Mouse (Mus musculus): Measurements from ENCODE around the gene Hdgfl2. TPM values are rescaled to one million over a fixed set of nuclear protein-coding genes. Genes with fewer than 3 reads are reported as not detected.

The Hdgfl2 gene
- polyA plus RNA-seq, 1 experiment from 2014 or later: 119 TPM

DNA sequence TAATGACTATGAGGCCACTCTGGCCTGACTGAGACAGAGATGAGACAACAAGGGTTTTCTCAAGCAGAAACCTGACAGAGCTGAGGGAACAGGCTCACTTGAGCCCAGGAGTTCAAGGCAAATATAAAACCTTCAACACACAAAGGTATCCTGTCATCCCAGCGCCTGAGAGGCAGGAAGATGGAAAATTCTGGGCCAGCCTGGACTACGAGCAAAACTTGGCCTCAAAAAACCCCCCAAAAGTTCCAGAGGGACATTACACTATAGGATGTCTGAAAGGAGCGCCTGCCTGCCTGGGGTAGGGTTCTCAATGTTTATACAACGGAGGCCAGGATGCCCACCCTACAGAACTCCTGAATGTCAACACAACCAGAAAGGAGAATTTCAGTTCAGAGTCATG, 44.2 kb upstream of the Hdgfl2 start:
- Histone ChIP-seq H3K27ac (ENCODE audit: low read depth, low read length) (no peak overlapping the region; the same call in 1 of the 2 replicates), H3K9me3 (ENCODE audit: control insufficient read depth, low read length) (no peaks in the 10 kb centered on the region), H3K9ac (ENCODE audit: low read depth, low read length) (peak overlapping the region; percentile 98), H3K36me3 (ENCODE audit: control insufficient read depth, insufficient read depth, low read length) (peaks cover 9% of the 10 kb centered on the region), H3K27me3 (replicated peaks; ENCODE audit: control insufficient read depth, insufficient read depth, low read length) (no peaks in the 10 kb centered on the region), H3K4me2 (peak overlapping the region; percentile 87), H3K4me3 (ENCODE audit: low read depth, low read length) (peak overlapping the region; percentile 77), H3K4me1 (replicated peaks; ENCODE audit: control insufficient read depth, insufficient read depth, low read length) (peaks cover 47% of the 10 kb centered on the region)
- DNase-seq (ENCODE audit: low spot score) (no peak), ATAC-seq (replicated peaks; ENCODE audit: low FRiP score) (no peak)
- 70% methylated on average over 4 of the region's 4 CpGs for WGBS

DNA sequence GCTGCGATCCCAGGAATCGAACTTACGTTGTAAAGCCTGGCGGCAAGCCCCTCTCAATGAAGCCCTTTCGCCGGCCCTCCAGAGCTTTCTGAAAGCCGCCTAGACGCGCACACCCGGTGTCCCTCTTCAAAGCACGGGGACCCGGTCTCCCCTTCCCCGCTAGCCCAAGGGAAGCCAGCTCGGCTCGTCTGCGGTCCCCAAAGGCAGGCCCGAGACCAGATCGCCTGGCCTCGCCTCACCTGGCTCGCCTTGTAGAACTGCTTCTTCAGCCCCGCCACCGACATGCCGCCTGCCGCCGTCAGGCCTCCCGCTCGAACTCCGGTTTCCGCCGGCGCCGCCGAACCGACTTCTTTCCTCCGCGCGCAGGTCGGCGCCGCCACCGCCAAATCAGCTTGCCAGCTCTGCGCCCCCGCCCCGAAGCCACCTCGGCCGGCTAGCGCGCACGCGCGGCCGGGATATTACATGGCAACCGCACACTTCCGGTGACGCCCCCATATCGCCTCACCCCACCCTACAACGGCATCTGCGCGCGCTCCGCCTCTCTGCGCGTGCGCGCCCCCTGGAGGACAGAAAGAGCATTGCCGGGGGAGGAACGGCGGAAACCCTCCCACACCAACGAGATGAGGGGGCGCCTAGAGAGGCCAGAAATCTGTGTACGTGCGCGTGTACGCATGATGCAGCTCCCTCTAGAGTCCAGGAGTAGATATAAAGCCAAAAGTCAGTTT, 43.1 kb upstream of the Hdgfl2 start, which contains the start of gene Sh3gl1:
Gene Sh3gl1, minus strand, starts transcription at position 460 of the 725 bp plus-strand sequence.
- Histone ChIP-seq H3K9ac (ENCODE audit: low read depth, low read length) (peak within 1 kb of the TSS; percentile 98), H3K4me3 (ENCODE audit: low read depth, low read length) (peak within 1 kb of the TSS; percentile 77), H3K27ac (ENCODE audit: low read depth, low read length) (peak within 1 kb of the TSS; percentile 91), H3K4me1 (replicated peaks; ENCODE audit: control insufficient read depth, insufficient read depth, low read length) (peaks cover 37% of the 10 kb centered on the region), H3K27me3 (replicated peaks; ENCODE audit: control insufficient read depth, insufficient read depth, low read length) (no peaks in the 10 kb centered on the region), H3K9me3 (ENCODE audit: control insufficient read depth, low read length) (no peaks in the 10 kb centered on the region), H3K36me3 (ENCODE audit: control insufficient read depth, insufficient read depth, low read length) (peaks cover 5% of the 10 kb centered on the region), H3K4me2 (peak within 1 kb of the TSS; percentile 87)
- ATAC-seq (replicated peaks; ENCODE audit: low FRiP score) (peak; percentile 86), DNase-seq (ENCODE audit: low spot score) (peak; percentile 99)
- under 1% methylated on average over 73 of the region's 74 CpGs for WGBS

DNA sequence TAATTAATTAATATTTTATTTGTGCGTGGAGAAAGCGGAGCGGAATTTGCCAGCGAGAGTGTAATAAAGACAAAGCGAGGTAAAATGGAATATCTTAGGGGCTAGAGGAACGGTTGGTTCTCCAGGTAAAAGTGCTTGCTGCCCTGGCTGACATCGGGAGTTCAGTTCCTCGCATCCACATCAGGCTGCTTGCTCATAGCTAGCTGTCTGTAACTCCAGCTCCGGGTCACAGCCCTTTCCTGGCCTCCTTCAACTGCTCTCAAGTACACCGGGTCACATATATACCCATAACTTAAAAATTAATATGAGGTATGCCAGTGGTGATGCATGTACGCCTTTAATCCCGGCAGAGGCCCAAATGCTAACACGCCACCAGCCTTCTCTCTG, 42.5 kb upstream of the Hdgfl2 start:
- DNase-seq (ENCODE audit: low spot score): no peak
- no peaks in the 10 kb centered on the region for H3K27me3 ChIP-seq (replicated peaks; ENCODE audit: control insufficient read depth, insufficient read depth, low read length)
- peak overlapping the region; percentile 77 for H3K4me3 ChIP-seq (ENCODE audit: low read depth, low read length)
- peak overlapping the region; percentile 56 for H3K9ac ChIP-seq (ENCODE audit: low read depth, low read length)
- WGBS: 35% methylated on average over 13 of the region's 13 CpGs
- H3K27ac ChIP-seq (ENCODE audit: low read depth, low read length): no peak overlapping the region
- no peak for ATAC-seq (replicated peaks; ENCODE audit: low FRiP score)
- H3K4me1 ChIP-seq (replicated peaks; ENCODE audit: control insufficient read depth, insufficient read depth, low read length): peaks cover 39% of the 10 kb centered on the region
- peak overlapping the region; percentile 63 for H3K4me2 ChIP-seq
- no peaks in the 10 kb centered on the region for H3K9me3 ChIP-seq (ENCODE audit: control insufficient read depth, low read length)
- H3K36me3 ChIP-seq (ENCODE audit: control insufficient read depth, insufficient read depth, low read length): peaks cover 5% of the 10 kb centered on the region

DNA sequence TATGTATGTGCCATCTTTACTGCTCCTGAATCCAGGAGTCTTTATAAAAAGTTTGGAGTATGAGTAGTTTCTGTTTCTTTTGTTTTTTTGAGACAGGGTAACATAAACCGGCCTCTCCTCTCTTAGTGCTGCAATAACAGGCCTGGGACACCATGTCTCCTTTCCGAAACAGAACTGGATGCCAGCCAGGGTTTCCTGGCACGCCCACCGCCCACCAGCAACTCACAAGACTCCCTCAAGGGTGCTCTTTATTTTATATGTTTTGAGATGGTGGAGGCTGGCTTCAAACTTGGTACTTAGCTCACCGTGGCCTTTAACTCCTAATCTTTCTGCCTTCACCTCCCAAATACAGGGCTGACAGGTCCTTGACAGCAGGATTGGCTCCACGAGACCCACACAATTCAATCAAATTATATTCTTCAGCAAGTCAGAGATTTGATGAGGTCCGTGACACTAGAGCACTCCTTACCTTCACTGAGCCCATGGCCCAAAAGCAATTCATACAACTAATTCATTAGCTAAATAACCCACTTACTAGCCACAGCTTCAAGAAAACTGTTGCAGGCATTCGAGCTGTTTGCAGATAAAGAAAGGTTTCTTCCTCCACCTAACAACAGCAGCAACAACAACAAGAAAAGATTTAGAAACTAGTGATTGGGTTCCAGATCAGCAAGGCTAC, 40.7 kb upstream of the Hdgfl2 start:
- no peaks in the 10 kb centered on the region for H3K9me3 ChIP-seq (ENCODE audit: control insufficient read depth, low read length)
- H3K4me1 ChIP-seq (replicated peaks; ENCODE audit: control insufficient read depth, insufficient read depth, low read length): peaks cover 30% of the 10 kb centered on the region
- H3K27me3 ChIP-seq (replicated peaks; ENCODE audit: control insufficient read depth, insufficient read depth, low read length): no peaks in the 10 kb centered on the region
- peaks cover 3% of the 10 kb centered on the region for H3K36me3 ChIP-seq (ENCODE audit: control insufficient read depth, insufficient read depth, low read length)
- ATAC-seq (replicated peaks; ENCODE audit: low FRiP score) (no peak), DNase-seq (ENCODE audit: low spot score) (no peak)
- H3K4me3 ChIP-seq (ENCODE audit: low read depth, low read length): no peak overlapping the region
- no peak overlapping the region for H3K9ac ChIP-seq (ENCODE audit: low read depth, low read length)
- WGBS: 88% methylated on average over 8 of the region's 8 CpGs
- H3K27ac ChIP-seq (ENCODE audit: low read depth, low read length): no peak overlapping the region
- no peak overlapping the region for H3K4me2 ChIP-seq

DNA sequence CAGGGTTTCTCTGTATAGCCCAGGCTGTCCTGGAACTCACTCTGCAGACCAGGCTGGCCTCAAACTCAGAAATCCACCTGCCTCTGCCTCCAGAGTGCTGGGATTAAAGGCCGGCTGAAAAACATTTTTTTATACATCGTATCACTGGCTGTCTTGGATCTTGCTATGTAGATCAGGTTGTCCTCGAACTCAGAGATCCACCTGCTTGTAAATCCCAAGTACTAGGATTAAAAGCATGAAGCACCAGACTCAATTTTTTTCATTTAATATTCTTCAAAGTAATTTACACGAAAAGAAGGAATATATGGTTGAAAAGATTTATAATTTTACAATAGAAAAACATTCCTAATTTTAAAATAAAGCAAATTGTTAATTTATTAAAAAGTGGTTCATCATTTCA, 40.1 kb upstream of the Hdgfl2 start:
- ATAC-seq (replicated peaks; ENCODE audit: low FRiP score) (no peak), DNase-seq (ENCODE audit: low spot score) (no peak)
- 71% methylated on average over 4 of the region's 4 CpGs for WGBS
- Histone ChIP-seq H3K4me3 (ENCODE audit: low read depth, low read length) (peak overlapping the region; percentile 72), H3K9me3 (ENCODE audit: control insufficient read depth, low read length) (no peaks in the 10 kb centered on the region), H3K36me3 (ENCODE audit: control insufficient read depth, insufficient read depth, low read length) (peaks cover 6% of the 10 kb centered on the region), H3K4me2 (peak overlapping the region; percentile 63), H3K27me3 (replicated peaks; ENCODE audit: control insufficient read depth, insufficient read depth, low read length) (no peaks in the 10 kb centered on the region), H3K27ac (ENCODE audit: low read depth, low read length) (peak overlapping the region; percentile 70; the same call in 1 of the 2 replicates), H3K4me1 (replicated peaks; ENCODE audit: control insufficient read depth, insufficient read depth, low read length) (peaks cover 25% of the 10 kb centered on the region), H3K9ac (ENCODE audit: low read depth, low read length) (no peak overlapping the region)

DNA sequence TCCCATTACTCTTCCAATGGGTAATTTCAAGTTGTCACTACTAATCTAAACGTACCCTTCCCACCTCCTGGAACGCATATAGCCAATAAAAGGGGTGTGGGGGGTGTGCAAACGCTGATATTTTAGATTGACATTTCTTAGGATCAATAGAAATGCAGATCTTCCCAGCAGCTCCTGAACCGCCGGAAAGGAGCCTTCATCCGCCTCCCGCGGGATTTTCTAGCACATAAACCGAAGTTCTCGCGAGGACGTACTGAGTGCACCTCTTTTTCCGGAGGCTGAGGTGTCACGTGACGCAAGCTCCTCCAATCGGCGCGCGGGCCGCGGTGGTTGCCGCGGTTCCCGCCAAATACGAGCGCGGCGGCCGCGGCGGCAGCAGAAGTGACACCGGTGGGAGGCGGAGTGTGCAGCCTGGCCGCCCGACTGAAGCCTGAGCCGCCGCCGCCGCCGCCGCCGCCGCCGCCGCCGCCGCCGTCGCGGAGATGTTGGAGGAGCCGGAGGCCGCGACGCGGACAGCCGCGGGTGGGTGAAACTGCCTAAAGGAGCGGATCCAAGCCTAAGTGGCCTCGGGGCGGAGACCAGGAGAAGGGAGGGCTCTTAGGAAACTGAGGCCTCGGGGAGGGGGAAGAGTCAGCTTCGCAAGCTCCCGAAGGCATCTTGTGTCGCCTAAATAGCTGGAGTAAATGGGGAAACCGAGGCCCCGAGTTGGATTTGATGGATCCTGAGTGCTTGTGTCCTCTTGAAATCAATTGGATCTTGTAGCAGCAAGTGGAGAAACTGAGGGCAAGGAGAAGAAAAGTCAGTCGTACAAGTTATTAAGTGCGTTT, 39.2 kb upstream of the Hdgfl2 start, which contains the start of gene Chaf1a:
Gene Chaf1a, plus strand, starts transcription at position 410 of the 827 bp plus-strand sequence.
- H3K9ac ChIP-seq (ENCODE audit: low read depth, low read length): peak within 1 kb of the TSS; percentile 82
- ATAC-seq (replicated peaks; ENCODE audit: low FRiP score) (peak; percentile 82), DNase-seq (ENCODE audit: low spot score) (peak; percentile 92)
- H3K27me3 ChIP-seq (replicated peaks; ENCODE audit: control insufficient read depth, insufficient read depth, low read length): no peaks in the 10 kb centered on the region
- H3K36me3 ChIP-seq (ENCODE audit: control insufficient read depth, insufficient read depth, low read length): peaks cover 11% of the 10 kb centered on the region
- under 1% methylated on average over 68 of the region's 68 CpGs for WGBS
- peak within 1 kb of the TSS; percentile 88 for H3K27ac ChIP-seq (ENCODE audit: low read depth, low read length)
- peak within 1 kb of the TSS; percentile 95 for H3K4me2 ChIP-seq
- peak within 1 kb of the TSS; percentile 72 for H3K4me3 ChIP-seq (ENCODE audit: low read depth, low read length)
- no peaks in the 10 kb centered on the region for H3K9me3 ChIP-seq (ENCODE audit: control insufficient read depth, low read length)
- H3K4me1 ChIP-seq (replicated peaks; ENCODE audit: control insufficient read depth, insufficient read depth, low read length): peaks cover 16% of the 10 kb centered on the region

DNA sequence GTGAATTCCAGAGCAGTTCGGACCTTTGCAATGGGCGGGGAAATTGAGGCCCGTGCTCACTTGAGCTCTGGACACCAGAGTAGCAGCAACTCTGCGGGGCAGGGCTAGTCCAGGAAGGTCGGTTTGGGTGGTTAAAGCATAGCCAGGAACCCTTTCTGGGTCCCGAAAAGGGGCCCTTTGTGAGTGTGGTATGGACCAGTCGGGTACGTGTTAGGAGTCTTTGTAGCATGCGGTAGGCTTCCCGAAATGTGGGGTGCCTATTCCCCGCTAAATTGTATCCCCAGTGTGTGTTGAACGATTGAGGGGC, 38.6 kb upstream of the Hdgfl2 start:
- Histone ChIP-seq H3K4me2 (peak overlapping the region; percentile 95), H3K36me3 (ENCODE audit: control insufficient read depth, insufficient read depth, low read length) (peaks cover 16% of the 10 kb centered on the region), H3K4me3 (ENCODE audit: low read depth, low read length) (peak overlapping the region; percentile 72), H3K27ac (ENCODE audit: low read depth, low read length) (peak overlapping the region; percentile 88), H3K27me3 (replicated peaks; ENCODE audit: control insufficient read depth, insufficient read depth, low read length) (no peaks in the 10 kb centered on the region), H3K9me3 (ENCODE audit: control insufficient read depth, low read length) (no peaks in the 10 kb centered on the region), H3K4me1 (replicated peaks; ENCODE audit: control insufficient read depth, insufficient read depth, low read length) (peaks cover 12% of the 10 kb centered on the region), H3K9ac (ENCODE audit: low read depth, low read length) (peak overlapping the region; percentile 82)
- DNase-seq (ENCODE audit: low spot score) (no peak), ATAC-seq (replicated peaks; ENCODE audit: low FRiP score) (no peak)
- 1% methylated on average over 12 of the region's 12 CpGs for WGBS

DNA sequence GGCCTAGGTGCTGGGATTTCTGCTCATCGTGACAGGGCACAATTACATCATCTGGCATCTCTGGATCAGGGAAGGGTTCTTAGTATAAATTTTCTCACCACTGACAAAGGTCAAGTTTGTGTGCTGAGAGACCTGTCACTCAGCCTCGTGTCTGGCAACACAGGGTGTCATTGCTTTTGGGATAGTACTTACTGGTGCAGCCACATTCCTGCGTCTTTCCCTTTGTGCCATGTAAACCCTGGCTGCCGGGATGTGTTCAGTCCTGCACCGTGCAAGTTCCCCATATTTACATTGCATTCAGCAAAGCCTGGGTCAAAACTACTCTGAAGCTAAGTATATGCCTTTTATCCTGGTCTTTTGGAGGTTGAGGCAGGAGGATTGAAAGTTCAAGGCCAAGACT, 28.1 kb upstream of the Hdgfl2 start:
- Histone ChIP-seq H3K9me3 (ENCODE audit: control insufficient read depth, low read length) (no peaks in the 10 kb centered on the region), H3K4me3 (ENCODE audit: low read depth, low read length) (no peak overlapping the region), H3K27me3 (replicated peaks; ENCODE audit: control insufficient read depth, insufficient read depth, low read length) (no peaks in the 10 kb centered on the region), H3K4me2 (no peak overlapping the region), H3K4me1 (replicated peaks; ENCODE audit: control insufficient read depth, insufficient read depth, low read length) (no peaks in the 10 kb centered on the region), H3K27ac (ENCODE audit: low read depth, low read length) (no peak overlapping the region), H3K36me3 (ENCODE audit: control insufficient read depth, insufficient read depth, low read length) (peaks cover 44% of the 10 kb centered on the region), H3K9ac (ENCODE audit: low read depth, low read length) (no peak overlapping the region)
- ATAC-seq (replicated peaks; ENCODE audit: low FRiP score): no peak
- WGBS: 90% methylated on average over 5 of the region's 5 CpGs
- no peak for DNase-seq (ENCODE audit: low spot score)
